Mouse (Mus musculus): ENCODE data around the gene Psma3.

Psma3 gene
- long read RNA-seq, experiment 1, transcript Psma3-202 (11 exons, 2,846 nt): major isoform, 285 of 366 reads
- long read RNA-seq, experiment 1, transcript Psma3-201 (11 exons, 875 nt): minor isoform, 17 of 366 reads
- long read RNA-seq, experiment 1, transcript Psma3-206 (11 exons, 1,394 nt): minor isoform, 6 of 366 reads
- long read RNA-seq, experiment 1, transcript Psma3-203 (10 exons, 1,027 nt): minor isoform, 5 of 366 reads
- long read RNA-seq, experiment 1, partial matches to known transcripts: 17 of 366 reads
- long read RNA-seq, experiment 1, other reads (novel, unspliced or antisense): 33 of 366 reads
- long read RNA-seq, experiment 2, transcript Psma3-201 (11 exons, 875 nt): minor isoform, 18 of 424 reads
- long read RNA-seq, experiment 2, transcript Psma3-202 (11 exons, 2,846 nt): major isoform, 334 of 424 reads
- long read RNA-seq, experiment 2, transcript Psma3-203 (10 exons, 1,027 nt): minor isoform, 18 of 424 reads
- long read RNA-seq, experiment 2, transcript Psma3-205 (2 exons, 1,022 nt): minor isoform, 6 of 424 reads
- long read RNA-seq, experiment 2, partial matches to known transcripts: 13 of 424 reads
- long read RNA-seq, experiment 2, other reads (novel, unspliced or antisense): 31 of 424 reads

DNA sequence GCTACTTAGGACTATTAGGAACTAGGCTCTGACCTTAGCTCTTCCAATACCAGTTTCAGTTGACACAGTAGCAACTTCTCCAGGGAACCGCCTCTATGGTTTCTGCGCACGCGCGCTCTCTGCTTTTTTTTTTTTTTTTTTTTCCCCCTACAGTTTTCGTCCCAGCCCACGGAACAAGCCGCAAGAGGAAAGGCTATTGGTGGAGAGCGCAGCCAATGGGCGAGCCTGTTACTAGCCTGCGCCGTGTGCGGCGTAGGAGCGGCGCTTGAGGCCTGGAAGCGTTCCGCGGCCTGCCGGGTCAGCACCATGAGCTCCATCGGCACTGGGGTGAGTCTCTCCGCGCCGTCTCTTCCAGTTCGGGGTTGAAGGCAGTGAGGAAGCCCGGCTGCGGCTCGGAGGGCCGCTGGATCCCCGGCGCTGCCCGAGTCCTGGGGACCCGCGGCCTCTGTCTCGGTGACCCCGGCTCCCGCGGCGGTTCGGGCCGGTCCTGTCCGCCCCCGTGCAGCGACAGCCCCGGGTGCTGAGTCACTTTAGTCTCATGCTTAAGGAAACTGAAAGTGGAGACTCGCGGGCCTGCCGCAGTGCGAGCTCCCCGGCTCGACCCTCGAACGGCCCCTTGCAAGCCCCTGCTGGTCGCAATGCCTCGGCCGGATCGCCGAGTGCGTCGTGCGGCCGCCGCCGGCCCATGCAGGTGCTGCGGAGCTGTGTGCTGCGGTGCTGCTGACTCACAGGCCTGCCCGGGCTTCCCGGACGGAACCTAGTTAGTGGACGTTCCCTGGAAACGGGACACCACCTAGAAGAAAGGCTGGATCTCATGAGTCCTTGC is at the start of gene Psma3:
TSS of gene Psma3 (plus strand) at position 181 of the 826 bp plus-strand sequence.
- intact Hi-C loops (cut with DNase I): no loop called here

DNA sequence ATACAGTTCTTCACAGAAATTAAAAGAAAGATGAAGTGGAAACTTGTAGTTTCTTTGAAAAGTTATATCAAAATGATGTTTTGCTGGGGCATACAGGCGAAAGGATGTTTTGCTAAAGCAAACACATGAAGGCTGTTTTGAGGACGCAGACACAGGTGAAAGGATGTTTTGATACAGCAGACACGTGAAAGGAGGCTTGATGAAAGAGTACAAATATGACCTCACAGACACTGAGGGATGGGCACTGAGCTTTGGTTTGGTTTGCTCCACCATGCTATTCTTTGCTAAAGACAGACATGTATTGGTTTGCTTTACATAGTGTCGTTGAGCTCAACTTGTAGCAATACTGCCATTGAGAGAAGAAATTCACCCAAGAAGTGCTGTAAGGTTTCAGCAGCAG is 44.6 kb upstream of the Psma3 start:
- intact Hi-C loops (cut with DNase I): no loop called here

- intact Hi-C loops (cut with DNase I): no loop called here
Measured at GRCm38 (mm10) chr12:70937150-70937549, 37.3 kb upstream of the Psma3 start.

DNA sequence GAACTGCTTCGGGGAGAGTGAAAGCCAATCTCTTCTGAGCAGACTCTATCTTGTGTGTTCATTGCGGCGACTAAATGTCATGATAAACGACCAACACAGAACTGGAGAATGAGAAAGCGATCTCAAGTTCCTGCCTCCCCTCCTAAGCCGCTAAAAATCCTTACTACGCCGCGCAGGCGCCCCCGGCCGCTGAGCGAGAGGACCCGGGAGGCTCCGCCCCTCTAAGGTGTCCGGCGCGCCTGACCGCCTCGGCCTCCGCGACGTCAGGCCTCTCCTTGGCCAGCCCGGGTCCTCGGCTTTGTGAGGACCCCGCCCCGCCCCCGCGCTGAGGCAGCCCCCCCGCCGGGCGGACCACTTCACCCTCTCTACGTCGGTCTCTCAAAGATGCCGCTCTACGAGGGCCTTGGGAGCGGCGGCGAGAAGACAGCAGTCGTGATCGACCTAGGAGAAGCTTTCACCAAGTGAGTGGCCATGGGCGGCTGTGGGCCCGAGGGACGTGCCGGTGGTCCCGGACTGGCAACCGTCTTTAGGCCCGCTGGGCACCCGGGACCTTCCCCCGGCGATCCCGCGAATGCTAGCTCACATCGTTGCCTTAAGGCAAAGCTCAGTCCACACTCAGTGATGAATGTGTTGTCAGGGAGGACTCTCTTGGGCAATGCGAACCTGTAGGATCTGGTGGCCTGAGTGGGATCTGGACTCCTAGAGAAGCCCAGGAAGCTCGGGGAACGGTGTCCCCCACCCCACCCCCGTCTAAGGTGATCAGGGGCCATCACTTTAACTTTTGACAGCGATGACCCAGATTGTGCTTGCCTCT is 36.6 kb upstream of the Psma3 start, which contains the start of gene Actr10:
TSS of gene Actr10 (plus strand) at position 287 of the 814 bp plus-strand sequence.
- intact Hi-C loops (cut with DNase I): no loop called here

GRCm38 (mm10) chr12:70940806-70941205 is 33.6 kb upstream of the Psma3 start:
- intact Hi-C loops (cut with DNase I): no loop called here

- intact Hi-C loops (cut with DNase I): no loop called here
Measured at GRCm38 (mm10) chr12:70944181-70944580, 30.2 kb upstream of the Psma3 start.

GRCm38 (mm10) chr12:70946585-70947256 is 27.7 kb upstream of the Psma3 start:
- intact Hi-C loops (cut with DNase I): no loop called here

DNA sequence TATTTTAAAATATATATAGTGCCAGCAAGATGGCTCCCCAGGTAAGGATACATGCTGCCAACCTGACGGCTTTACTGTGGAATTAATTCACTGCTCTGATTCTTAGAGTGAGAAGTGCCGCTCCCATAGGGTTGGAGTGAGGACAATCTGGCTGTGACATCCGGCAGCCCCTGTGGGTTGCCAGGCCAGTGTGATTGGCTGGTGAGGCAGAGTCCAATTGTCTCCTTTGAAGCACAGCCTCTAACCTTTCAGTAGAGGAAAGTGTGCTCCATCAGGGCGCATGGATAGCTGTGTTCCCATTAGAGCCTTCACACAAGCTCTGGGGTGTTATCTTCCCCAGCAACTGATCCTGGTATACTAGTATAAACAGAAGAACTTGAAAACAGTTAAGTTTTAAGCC is 15.8 kb upstream of the Psma3 start:
- intact Hi-C loops (cut with DNase I): no loop called here

GRCm38 (mm10) chr12:70967581-70967980 is 6.8 kb upstream of the Psma3 start:
- intact Hi-C loops (cut with DNase I): no loop called here

GRCm38 (mm10) chr12:70968141-70968790 is 6.2 kb upstream of the Psma3 start:
- intact Hi-C loops (cut with DNase I): loop anchor here (2.0 kb wide), 1 partner anchor 49 kb away; no protein-coding TSS in a partner anchor

DNA sequence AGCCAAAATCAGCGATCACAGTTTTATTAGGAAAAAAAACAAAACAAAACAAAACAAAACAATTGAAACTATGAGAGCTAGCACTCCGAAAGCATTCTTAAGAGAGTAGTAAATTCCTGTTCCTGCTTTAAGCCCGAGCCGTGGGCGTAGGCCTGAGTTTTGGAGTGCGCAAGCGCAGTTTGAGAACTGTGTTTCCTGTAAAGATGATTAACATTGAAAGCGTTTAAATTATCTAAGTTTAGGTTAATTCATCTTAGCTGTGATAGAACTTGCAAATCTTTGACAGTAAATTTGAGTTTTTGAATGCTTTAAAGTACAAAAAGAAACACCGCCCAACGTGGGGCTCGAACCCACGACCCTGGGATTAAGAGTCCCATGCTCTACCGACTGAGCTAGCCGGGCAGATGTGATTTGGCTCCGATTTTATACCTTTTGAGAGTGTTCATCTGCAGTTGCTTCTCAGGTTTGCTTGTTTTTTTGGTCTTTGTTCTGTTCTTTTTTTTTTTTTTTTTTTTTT is 5.6 kb upstream of the Psma3 start:
- intact Hi-C loops (cut with DNase I): loop anchor here (2.0 kb wide), 1 partner anchor 48 kb away; no protein-coding TSS in a partner anchor

DNA sequence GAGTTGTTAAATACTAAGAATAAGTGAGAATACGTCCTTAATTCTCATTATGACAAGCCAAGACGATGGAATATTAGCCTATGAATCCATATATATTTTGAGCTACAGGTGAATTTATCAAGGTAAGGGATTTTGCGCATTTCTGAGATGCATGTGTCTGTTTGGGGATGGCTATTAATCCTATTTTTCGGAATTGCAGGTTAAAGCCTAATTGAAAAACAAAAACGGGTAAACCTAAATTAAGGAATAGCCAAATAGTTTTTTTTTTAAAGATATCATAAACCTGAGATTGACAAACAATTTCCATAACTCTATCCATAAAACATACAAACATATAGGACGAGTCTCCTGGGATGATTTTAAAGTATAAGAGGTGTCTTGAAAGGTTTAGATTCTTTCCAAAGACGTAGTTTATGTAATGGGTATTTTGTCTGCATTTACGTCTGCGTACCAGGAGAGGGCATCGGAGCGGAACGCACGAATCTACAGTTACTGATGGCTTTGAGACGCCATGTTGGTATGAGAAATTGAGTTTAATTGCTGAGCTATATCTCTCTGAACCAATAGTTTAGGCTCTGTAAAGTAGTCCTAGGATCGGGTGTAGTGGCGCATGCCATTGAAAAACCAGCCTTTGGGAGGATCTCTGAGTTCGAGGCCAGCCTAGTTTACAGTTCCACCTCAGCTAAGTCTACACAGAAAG is 4.8 kb upstream of the Psma3 start:
- intact Hi-C loops (cut with DNase I): loop anchor here (2.0 kb wide), 1 partner anchor 47 kb away; no protein-coding TSS in a partner anchor

GRCm38 (mm10) chr12:70973831-70974230 is 590 bp upstream of the Psma3 start:
- intact Hi-C loops (cut with DNase I): no loop called here

DNA sequence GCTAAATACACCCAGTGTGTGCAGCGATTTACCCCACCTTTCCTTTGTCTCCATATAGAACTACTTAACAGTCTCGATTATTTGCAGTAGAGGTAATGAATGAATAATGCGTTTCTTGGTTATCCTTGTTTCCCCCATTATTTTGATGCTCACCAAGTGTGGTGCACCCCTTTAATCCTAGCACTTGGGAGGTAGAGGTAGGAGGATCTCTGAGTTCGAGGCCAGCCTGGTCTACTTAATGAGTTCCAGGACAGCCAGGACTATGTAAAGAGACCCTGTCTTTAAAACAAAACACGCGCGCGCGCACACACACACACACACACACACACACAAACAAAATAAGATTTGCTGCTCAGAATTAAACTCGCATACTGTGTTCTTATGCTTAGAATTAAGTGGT is 985 bp downstream of the Psma3 start:
- intact Hi-C loops (cut with DNase I): no loop called here

DNA sequence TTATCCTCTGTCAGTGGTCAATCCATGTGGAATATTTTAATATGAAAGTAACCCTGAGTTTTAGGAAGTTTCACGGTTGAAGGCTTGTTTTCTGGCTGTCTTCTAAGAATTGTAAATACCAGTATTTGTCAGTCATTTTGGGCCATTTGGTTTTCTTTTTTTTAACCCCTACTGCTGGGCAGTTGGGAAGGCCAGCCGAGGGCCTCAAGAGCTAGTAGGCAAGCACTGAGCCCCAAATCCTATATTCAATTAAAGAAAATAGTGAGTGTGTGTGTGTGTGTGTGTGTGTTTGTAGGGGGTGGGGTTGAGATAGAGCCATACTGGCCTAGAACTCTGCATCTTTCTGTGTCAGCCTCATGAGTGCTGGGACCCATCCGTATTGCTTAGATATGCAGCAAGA is 1.5 kb downstream of the Psma3 start:
- intact Hi-C loops (cut with DNase I): no loop called here

GRCm38 (mm10) chr12:70978345-70978744 is 3.9 kb downstream of the Psma3 start:
- intact Hi-C loops (cut with DNase I): no loop called here

DNA sequence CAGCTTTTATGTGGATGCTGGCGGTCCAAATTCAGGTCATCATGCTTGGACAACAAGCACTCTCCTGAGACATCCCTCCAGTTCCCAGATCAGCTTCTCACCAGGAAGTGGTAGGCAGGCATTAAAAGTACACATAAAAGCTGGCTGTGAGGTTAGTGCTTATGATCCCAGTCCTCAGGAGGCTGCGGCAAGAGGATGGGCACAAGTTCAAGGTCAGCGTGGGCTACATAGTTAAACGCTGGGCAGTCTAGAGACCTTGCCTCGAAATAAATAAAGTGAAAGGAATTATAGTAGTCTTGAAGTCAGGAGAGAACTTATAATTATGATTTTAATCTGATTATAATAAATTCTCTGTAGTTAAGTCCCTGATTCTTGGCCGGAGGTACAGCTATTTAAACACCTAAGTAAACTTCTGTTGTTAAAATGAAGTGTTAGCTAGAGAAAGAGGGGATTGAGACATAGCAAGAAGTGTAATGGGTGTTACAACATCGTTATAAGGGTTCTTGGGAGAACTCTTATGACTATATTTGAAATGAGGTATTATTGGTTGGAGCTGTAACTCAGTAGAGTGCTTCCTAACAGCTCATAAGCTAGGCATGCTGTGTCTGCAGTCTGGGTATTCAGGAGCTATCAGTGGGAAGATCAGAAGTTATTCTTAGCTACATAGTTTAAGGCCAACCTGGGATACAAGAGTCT is 10.6 kb downstream of the Psma3 start:
- intact Hi-C loops (cut with DNase I): no loop called here

DNA sequence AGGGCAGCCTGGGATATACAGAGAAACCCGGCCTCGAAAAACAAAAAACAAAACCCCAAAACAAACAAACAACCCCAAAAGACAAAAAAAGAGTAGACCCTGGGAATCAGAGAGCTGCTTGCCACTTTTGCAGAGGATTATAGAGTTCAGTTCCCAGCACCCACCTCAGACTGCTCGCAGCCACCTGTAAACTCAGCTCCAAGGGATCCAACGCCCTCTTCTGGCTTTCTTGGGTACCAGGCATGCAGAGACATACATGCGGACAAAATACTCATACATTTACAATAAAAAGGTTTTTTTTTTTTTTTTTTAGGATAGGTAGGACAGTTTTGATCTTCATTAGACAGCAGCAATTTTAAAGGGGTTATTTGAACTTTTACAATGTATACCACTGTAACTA is 22.8 kb downstream of the Psma3 start:
- intact Hi-C loops (cut with DNase I): no loop called here
